Mouse (Mus musculus) midbrain, postnatal 0 days (tissue): ENCODE measurements around the gene Sppl2a. TPM values are rescaled to one million over a fixed set of nuclear protein-coding genes. Genes with fewer than 3 reads are reported as not detected.
A peak's percentile ranks its signal among the peaks of the same experiment; 100 is the strongest.

Experiments used
- ATAC-seq: fragments of 200-750 bp; cut with Nextera tagmentation; 2 replicates; pipeline ENCODE4 v1.8.0; 2017; ENCODE audit warnings: moderate number of reproducible peaks, mild to moderate bottlenecking, moderate TSS enrichment, moderate library complexity; ENCODE audit not compliant: low FRiP score
- DNase-seq: peaks from one replicate; pipeline ENCODE4 v3.0.0-alpha.2; 2015; ENCODE audit warnings: low spot score
- H3K27ac ChIP-seq: fragments of 300-500 bp; sonication (generic); 2 replicates; pipeline ENCODE4 v1.5.1; 2014; ENCODE audit warnings: low read depth, mild to moderate bottlenecking, low read length, mixed read lengths
- H3K27me3 ChIP-seq: fragments of 300-500 bp; sonication (generic); 2 replicates; pipeline ENCODE4 v1.6.1; 2014; ENCODE audit warnings: low read length, control low read depth, mixed read lengths; ENCODE audit not compliant: insufficient read depth
- H3K36me3 ChIP-seq: fragments of 300-500 bp; sonication (generic); 2 replicates; pipeline ENCODE4 v1.6.1; 2014; ENCODE audit warnings: low read length, control low read depth, mixed read lengths; ENCODE audit not compliant: insufficient read depth
- H3K4me1 ChIP-seq: fragments of 300-500 bp; sonication (generic); 2 replicates; pipeline ENCODE4 v1.6.1; 2014; ENCODE audit warnings: mild to moderate bottlenecking, control low read depth, antibody characterized with exemption, low read length, mixed read lengths; ENCODE audit not compliant: insufficient read depth
- H3K4me2 ChIP-seq: fragments of 300-500 bp; sonication (generic); 2 replicates; pipeline ENCODE4 v1.6.1; 2014; ENCODE audit warnings: low read depth, mild to moderate bottlenecking, low read length, mixed read lengths; ENCODE audit not compliant: poor library complexity, severe bottlenecking
- H3K4me3 ChIP-seq: fragments of 300-500 bp; sonication (generic); 2 replicates; pipeline ENCODE4 v1.5.1; 2014; ENCODE audit warnings: low read depth, mild to moderate bottlenecking, low read length, moderate library complexity
- H3K9ac ChIP-seq: fragments of 300-500 bp; sonication (generic); replicated peaks from 2 replicates; pipeline ENCODE4 v1.6.1; 2014; ENCODE audit warnings: mild to moderate bottlenecking, low read length, moderate library complexity, mixed read lengths; ENCODE audit not compliant: poor library complexity, severe bottlenecking
- H3K9me3 ChIP-seq: fragments of 300-500 bp; sonication (generic); 2 replicates; pipeline ENCODE4 v1.6.1; 2016; ENCODE audit warnings: low read length, control low read depth
- CTCF ChIP-seq: IDR thresholded peaks from 2 replicates; pipeline ENCODE4 v1.5.1; 2016; ENCODE audit warnings: antibody characterized with exemption, mild to moderate bottlenecking
- WGBS: fragments of 180-500 bp; shearing (Covaris S2); extraction: QIAGEN DNeasy Blood & Tissue Kit; methylation state at CpG from one replicate; pipeline ENCODE4 v1.1.7; 2014; 5-methylcytosine and 5-hydroxymethylcytosine counted together
- polyA plus RNA-seq: library from polyadenylated mRNA; unstranded; fragments of >200 nt; fragmentation: Nextera tagmentation; extraction: Ambion mirVana; gene quantifications from 2 replicates; pipeline ENCODE4 v1.2.1, GENCODE M21; 2015
- total RNA-seq: library from RNA; depleted of rRNA; stranded (reverse); fragments of >200 nt; gene quantifications from 2 replicates; pipeline ENCODE4 v1.2.3, GENCODE M21; 2014

Sppl2a gene
- total and polyA plus RNA-seq, 2 experiments from 2014 or later: 28.0 to 41.5 TPM

DNA sequence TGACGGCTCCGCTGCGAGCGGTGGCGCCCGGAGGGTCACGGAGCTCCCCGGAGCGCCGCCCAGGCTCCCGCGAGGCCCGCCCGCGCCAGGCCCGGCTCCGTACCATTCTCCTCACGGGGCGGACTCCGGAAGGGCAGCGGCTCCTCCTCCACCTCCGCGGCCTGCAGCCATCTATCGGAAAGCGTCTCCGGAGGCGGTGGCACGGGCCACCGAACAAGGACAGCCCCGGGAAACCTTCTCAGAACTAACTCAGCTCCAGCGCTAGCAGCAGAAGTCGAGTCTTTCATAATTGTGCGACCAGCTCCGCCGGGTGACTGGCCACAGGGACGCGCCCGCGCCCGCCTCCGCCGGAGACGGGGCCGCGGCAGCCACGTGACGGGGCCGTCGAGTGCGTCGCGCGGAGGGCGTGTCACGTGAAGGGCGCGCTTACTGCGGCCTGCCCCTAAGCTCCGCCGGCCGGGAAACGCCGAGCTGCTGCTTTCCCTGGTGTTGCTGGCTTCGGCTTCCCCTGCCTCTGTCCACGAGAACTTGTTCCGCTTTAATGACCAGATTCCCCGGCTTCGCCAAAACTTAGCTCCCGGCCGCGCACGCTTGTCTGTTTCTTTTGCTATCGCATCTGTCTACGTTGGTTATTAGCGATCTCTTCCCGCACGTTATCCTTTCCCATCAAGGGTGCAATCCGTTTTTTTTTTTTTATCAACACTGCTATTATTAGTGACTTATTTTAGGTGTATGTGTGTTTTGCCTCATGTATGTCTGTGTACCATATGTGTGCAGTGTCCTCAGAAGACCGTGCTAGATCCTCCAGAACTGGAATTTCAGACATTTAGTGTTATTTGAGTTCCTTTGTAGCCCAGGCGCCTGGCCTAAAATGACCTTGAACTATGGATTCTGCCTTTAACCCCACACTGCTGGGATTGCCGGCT, 56.9 kb downstream of the Sppl2a start, which contains the start of gene Trpm7:
Trpm7 (minus strand) TSS at position 360 of the 926 bp plus-strand sequence.
- H3K9me3 ChIP-seq: no peaks in the 10 kb centered on the region
- H3K27me3 ChIP-seq: no peaks in the 10 kb centered on the region
- H3K36me3 ChIP-seq: no peaks in the 10 kb centered on the region
- under 1% methylated on average over 76 of the region's 81 CpGs for WGBS
- H3K9ac ChIP-seq: peak within 1 kb of the TSS; percentile 86
- DNase-seq: peak; percentile 97
- H3K4me3 ChIP-seq: peak within 1 kb of the TSS; percentile 98
- peak within 1 kb of the TSS; percentile 93 for H3K27ac ChIP-seq
- ATAC-seq: peak; percentile 98
- peaks cover 4% of the 10 kb centered on the region; the same call in 1 of the 2 replicates for H3K4me1 ChIP-seq
- H3K4me2 ChIP-seq: peak within 1 kb of the TSS; percentile 64
- TF ChIP-seq CTCF: no peak

DNA sequence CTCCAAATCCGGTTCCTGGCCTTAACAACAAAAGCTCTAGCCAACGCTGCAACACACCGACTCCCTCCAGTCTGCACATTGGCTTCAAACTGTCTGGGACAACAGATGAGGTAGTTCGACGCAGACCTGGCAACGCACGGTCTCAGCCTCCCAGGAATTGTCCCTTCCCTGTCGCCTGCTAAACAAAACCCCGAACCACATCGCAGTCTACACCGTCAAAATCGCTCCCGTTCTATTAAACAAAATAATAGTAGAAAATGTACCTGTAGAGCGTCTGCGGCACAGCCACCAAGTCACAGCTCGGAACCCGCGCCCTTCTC, 57.6 kb downstream of the Sppl2a start:
- Histone ChIP-seq H3K27ac (peak overlapping the region; percentile 93), H3K4me2 (peak overlapping the region; percentile 64), H3K27me3 (no peaks in the 10 kb centered on the region), H3K4me1 (peaks cover 4% of the 10 kb centered on the region; the same call in 1 of the 2 replicates), H3K9ac (peak overlapping the region; percentile 86), H3K4me3 (peak overlapping the region; percentile 98), H3K36me3 (no peaks in the 10 kb centered on the region), H3K9me3 (no peaks in the 10 kb centered on the region)
- peak; percentile 62 for ATAC-seq
- peak; percentile 40 for DNase-seq
- WGBS: 0% methylated on average over 18 of the region's 18 CpGs
- no peak for TF ChIP-seq CTCF

DNA sequence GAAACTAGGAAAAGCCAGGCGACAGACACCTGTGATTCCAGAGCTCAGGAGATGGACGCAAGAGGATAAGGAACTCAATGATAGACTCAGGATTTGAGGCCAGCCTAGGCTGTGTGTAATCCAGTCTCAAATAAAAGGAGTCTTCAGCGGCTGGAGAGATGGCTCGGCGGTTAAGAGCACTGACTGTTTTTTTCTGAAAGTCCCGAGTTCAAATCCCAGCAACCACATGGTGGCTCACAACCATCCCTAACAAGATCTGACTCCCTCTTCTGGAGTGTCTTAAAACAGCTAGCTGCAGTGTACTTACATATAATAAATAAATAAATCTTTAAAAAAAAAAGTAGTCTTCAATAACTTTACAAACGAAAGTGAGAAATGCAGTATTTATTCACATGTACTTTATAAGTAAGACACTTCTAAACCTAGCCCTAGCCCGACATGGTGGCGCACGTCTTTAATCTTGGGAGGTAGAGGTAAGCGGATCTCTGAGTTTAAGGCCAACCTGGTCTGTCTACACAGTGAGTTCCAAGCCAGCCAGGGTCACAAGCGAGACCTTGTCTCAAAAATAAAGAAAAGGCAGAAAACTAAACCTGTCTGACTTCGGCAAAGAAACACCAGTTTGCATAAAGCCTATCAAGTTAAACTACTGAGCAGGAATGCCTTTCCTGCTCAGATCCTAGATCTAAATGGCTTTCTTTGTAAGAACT, 58.1 kb downstream of the Sppl2a start:
- Histone ChIP-seq H3K36me3 (no peaks in the 10 kb centered on the region), H3K9me3 (no peaks in the 10 kb centered on the region), H3K4me3 (peak overlapping the region; percentile 98), H3K9ac (peak overlapping the region; percentile 86), H3K4me2 (peak overlapping the region; percentile 64), H3K27me3 (no peaks in the 10 kb centered on the region), H3K4me1 (peaks cover 4% of the 10 kb centered on the region; the same call in 1 of the 2 replicates), H3K27ac (peak overlapping the region; percentile 93)
- DNase-seq: no peak
- WGBS: 25% methylated on average over 13 of the region's 13 CpGs
- no peak for TF ChIP-seq CTCF
- no peak for ATAC-seq

- no peak overlapping the region for H3K27ac ChIP-seq
- no peak for DNase-seq
- H3K27me3 ChIP-seq: no peaks in the 10 kb centered on the region
- no peak for ATAC-seq
- TF ChIP-seq CTCF: no peak
- H3K9me3 ChIP-seq: no peaks in the 10 kb centered on the region
- WGBS: 93% methylated on average over 1 of the region's 1 CpGs
- no peak overlapping the region for H3K4me2 ChIP-seq
- H3K9ac ChIP-seq: no peak overlapping the region
- no peaks in the 10 kb centered on the region for H3K4me1 ChIP-seq
- H3K4me3 ChIP-seq: no peak overlapping the region
- no peaks in the 10 kb centered on the region for H3K36me3 ChIP-seq
Measured at GRCm38 (mm10) chr2:126866301-126866700, 66.7 kb downstream of the Sppl2a start.

GRCm38 (mm10) chr2:126865501-126866199, 67.4 kb downstream of the Sppl2a start:
- ATAC-seq: no peak
- no peak for TF ChIP-seq CTCF
- no peak overlapping the region for H3K4me2 ChIP-seq
- H3K27ac ChIP-seq: no peak overlapping the region
- H3K4me3 ChIP-seq: no peak overlapping the region
- no peak for DNase-seq
- no peaks in the 10 kb centered on the region for H3K4me1 ChIP-seq
- H3K9ac ChIP-seq: no peak overlapping the region
- H3K36me3 ChIP-seq: no peaks in the 10 kb centered on the region
- no peaks in the 10 kb centered on the region for H3K27me3 ChIP-seq
- no peaks in the 10 kb centered on the region for H3K9me3 ChIP-seq
- 93% methylated on average over 10 of the region's 10 CpGs for WGBS
